Mouse (Mus musculus): Measurements from ENCODE around the gene Ano6.

GRCm38 (mm10) chr15:95943470-95943869, 152.8 kb downstream of the Ano6 start:
- TF ChIP-seq CTCF (IDR thresholded peaks at IDR 0.05; ENCODE audit: low read depth, low read length): peak; percentile 33; the same call in 1 of the 2 replicates
- TF ChIP-seq POLR2A (IDR thresholded peaks at IDR 0.05; ENCODE audit: borderline replicate concordance, low read depth, low read length): no peak
